Mouse (Mus musculus): ENCODE results near the gene Mpzl1. TPM values are rescaled to one million over a fixed set of nuclear protein-coding genes. Genes with fewer than 3 reads are reported as not detected.

Mpzl1 gene
- total and polyA plus RNA-seq, 2 experiments from 2014 or later, result 17.9 to 57.5 TPM

GRCm38 (mm10) chr1:165678861-165679617 is 44.7 kb upstream of the Mpzl1 start:
- Histone ChIP-seq H3K36me3 (replicated peaks; ENCODE audit: control insufficient read depth, insufficient read depth, low read length) (peaks cover 13% of the 10 kb centered on the region; the same call in 1 of the 2 replicates), H3K4me1 (ENCODE audit: control insufficient read depth, insufficient read depth) (peaks cover 78% of the 10 kb centered on the region), H3K4me3 (ENCODE audit: low read depth, low read length) (no peak overlapping the region), H3K9me3 (replicated peaks; ENCODE audit: control insufficient read depth, low read length) (no peaks in the 10 kb centered on the region), H3K27ac (ENCODE audit: low read depth) (peak overlapping the region; percentile 81; the same call in 1 of the 2 replicates), H3K27me3 (ENCODE audit: control insufficient read depth, insufficient read depth, low read length) (no peaks in the 10 kb centered on the region), H3K9ac (replicated peaks; ENCODE audit: low read depth, low read length) (no peak overlapping the region), H3K4me2 (ENCODE audit: low read depth, low read length) (no peak overlapping the region)
- DNase-seq (ENCODE audit: low spot score) (no peak), ATAC-seq (ENCODE audit: insufficient read depth, low read depth) (no peak)
- 73% methylated on average over 15 of the region's 15 CpGs for WGBS
- no peak for TF ChIP-seq EP300 (IDR thresholded peaks at IDR 0.05; ENCODE audit: low read depth)
- 0 out of 2 replicates have a peak, but pooled peaks have one; percentile 20 for TF ChIP-seq CTCF (IDR thresholded peaks at IDR 0.05; ENCODE audit: low read depth)

GRCm38 (mm10) chr1:165677558-165677957 is 43.2 kb upstream of the Mpzl1 start:
- Histone ChIP-seq H3K27me3 (ENCODE audit: control insufficient read depth, insufficient read depth, low read length) (no peaks in the 10 kb centered on the region), H3K36me3 (replicated peaks; ENCODE audit: control insufficient read depth, insufficient read depth, low read length) (peaks cover 13% of the 10 kb centered on the region; the same call in 1 of the 2 replicates), H3K4me3 (ENCODE audit: low read depth, low read length) (no peak overlapping the region), H3K27ac (ENCODE audit: low read depth) (peak overlapping the region; percentile 75), H3K4me1 (ENCODE audit: control insufficient read depth, insufficient read depth) (peaks cover 73% of the 10 kb centered on the region), H3K9me3 (replicated peaks; ENCODE audit: control insufficient read depth, low read length) (no peaks in the 10 kb centered on the region), H3K9ac (replicated peaks; ENCODE audit: low read depth, low read length) (peak overlapping the region; percentile 22), H3K4me2 (ENCODE audit: low read depth, low read length) (peak overlapping the region; percentile 23; the same call in 1 of the 2 replicates)
- WGBS, result 31% methylated on average over 4 of the region's 4 CpGs
- no peak for DNase-seq (ENCODE audit: low spot score)
- ATAC-seq (ENCODE audit: insufficient read depth, low read depth), result peak; percentile 43
- TF ChIP-seq EP300 (IDR thresholded peaks at IDR 0.05; ENCODE audit: low read depth) (no peak), CTCF (IDR thresholded peaks at IDR 0.05; ENCODE audit: low read depth) (no peak)

DNA sequence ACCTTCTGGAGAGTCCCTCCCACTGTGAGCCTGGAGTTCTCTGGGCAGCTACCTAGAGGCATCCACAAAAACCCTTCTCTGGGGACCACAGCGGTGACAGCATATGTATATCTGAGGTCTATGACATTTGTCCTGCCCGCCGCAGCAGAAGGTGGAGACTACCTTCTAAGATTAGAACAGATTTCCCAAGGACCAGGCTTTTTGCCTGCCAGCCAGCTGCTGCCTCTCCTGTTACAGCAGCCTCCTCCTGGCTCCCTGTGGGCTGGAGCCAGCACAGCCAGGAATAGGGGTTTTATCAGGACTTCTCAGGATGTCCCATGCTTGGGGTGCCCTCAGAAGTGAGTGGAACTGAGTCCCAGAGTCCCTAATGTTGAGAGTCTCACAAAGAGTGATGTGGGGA is 42.7 kb upstream of the Mpzl1 start:
- WGBS, result 17% methylated on average over 3 of the region's 3 CpGs

GRCm38 (mm10) chr1:165675167-165675566 is 40.8 kb upstream of the Mpzl1 start:
- H3K9ac ChIP-seq (replicated peaks; ENCODE audit: low read depth, low read length), result no peak overlapping the region
- TF ChIP-seq EP300 (IDR thresholded peaks at IDR 0.05; ENCODE audit: low read depth) (no peak), CTCF (IDR thresholded peaks at IDR 0.05; ENCODE audit: low read depth) (no peak)
- peaks cover 18% of the 10 kb centered on the region; the same call in 1 of the 2 replicates for H3K36me3 ChIP-seq (replicated peaks; ENCODE audit: control insufficient read depth, insufficient read depth, low read length)
- H3K4me1 ChIP-seq (ENCODE audit: control insufficient read depth, insufficient read depth), result peaks cover 60% of the 10 kb centered on the region
- H3K4me2 ChIP-seq (ENCODE audit: low read depth, low read length), result no peak overlapping the region
- WGBS, result 80% methylated on average over 9 of the region's 9 CpGs
- H3K9me3 ChIP-seq (replicated peaks; ENCODE audit: control insufficient read depth, low read length), result no peaks in the 10 kb centered on the region
- ATAC-seq (ENCODE audit: insufficient read depth, low read depth) (no peak), DNase-seq (ENCODE audit: low spot score) (no peak)
- no peak overlapping the region for H3K4me3 ChIP-seq (ENCODE audit: low read depth, low read length)
- H3K27ac ChIP-seq (ENCODE audit: low read depth), result no peak overlapping the region
- H3K27me3 ChIP-seq (ENCODE audit: control insufficient read depth, insufficient read depth, low read length), result no peaks in the 10 kb centered on the region

More for the DNA sequence above, 42.7 kb upstream of the Mpzl1 start:
- no peak for DNase-seq (ENCODE audit: low spot score)
- Histone ChIP-seq H3K9me3 (replicated peaks; ENCODE audit: control insufficient read depth, low read length) (no peaks in the 10 kb centered on the region), H3K4me3 (ENCODE audit: low read depth, low read length) (no peak overlapping the region), H3K9ac (replicated peaks; ENCODE audit: low read depth, low read length) (peak overlapping the region; percentile 22), H3K4me2 (ENCODE audit: low read depth, low read length) (peak overlapping the region; percentile 23), H3K27me3 (ENCODE audit: control insufficient read depth, insufficient read depth, low read length) (no peaks in the 10 kb centered on the region), H3K4me1 (ENCODE audit: control insufficient read depth, insufficient read depth) (peaks cover 71% of the 10 kb centered on the region), H3K36me3 (replicated peaks; ENCODE audit: control insufficient read depth, insufficient read depth, low read length) (peaks cover 13% of the 10 kb centered on the region; the same call in 1 of the 2 replicates), H3K27ac (ENCODE audit: low read depth) (peak overlapping the region; percentile 75)
- TF ChIP-seq EP300 (IDR thresholded peaks at IDR 0.05; ENCODE audit: low read depth), result no peak
- no peak for TF ChIP-seq CTCF (IDR thresholded peaks at IDR 0.05; ENCODE audit: low read depth)
- ATAC-seq (ENCODE audit: insufficient read depth, low read depth), result peak; percentile 33; the same call in 1 of the 2 replicates

DNA sequence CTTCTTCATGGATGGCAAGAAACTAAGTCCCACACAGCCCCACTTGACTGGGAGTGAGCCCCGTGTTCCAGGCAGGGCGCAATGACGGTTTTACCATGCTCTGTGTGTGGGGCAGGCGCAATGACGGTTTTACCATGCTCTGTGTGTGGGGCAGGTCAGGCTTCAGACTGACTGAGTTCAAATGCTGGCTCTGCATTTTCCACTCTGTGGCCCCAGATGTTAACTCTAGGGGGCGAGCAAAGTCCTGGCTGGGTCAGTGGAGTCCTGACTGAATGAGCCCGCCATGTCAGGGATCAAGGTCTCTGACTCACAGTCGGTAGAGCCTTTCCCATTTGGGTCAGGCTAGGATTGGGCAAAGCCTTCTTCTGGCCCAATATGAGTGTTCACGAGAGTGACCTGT is 38.0 kb upstream of the Mpzl1 start:
- DNase-seq (ENCODE audit: low spot score) (no peak), ATAC-seq (ENCODE audit: insufficient read depth, low read depth) (no peak)
- Histone ChIP-seq H3K4me1 (ENCODE audit: control insufficient read depth, insufficient read depth) (peaks cover 62% of the 10 kb centered on the region), H3K27ac (ENCODE audit: low read depth) (no peak overlapping the region), H3K4me2 (ENCODE audit: low read depth, low read length) (no peak overlapping the region), H3K9ac (replicated peaks; ENCODE audit: low read depth, low read length) (no peak overlapping the region), H3K36me3 (replicated peaks; ENCODE audit: control insufficient read depth, insufficient read depth, low read length) (peaks cover 9% of the 10 kb centered on the region; the same call in 1 of the 2 replicates), H3K9me3 (replicated peaks; ENCODE audit: control insufficient read depth, low read length) (no peaks in the 10 kb centered on the region), H3K4me3 (ENCODE audit: low read depth, low read length) (no peak overlapping the region), H3K27me3 (ENCODE audit: control insufficient read depth, insufficient read depth, low read length) (no peaks in the 10 kb centered on the region)
- no peak for TF ChIP-seq EP300 (IDR thresholded peaks at IDR 0.05; ENCODE audit: low read depth)
- peak; percentile 28 for TF ChIP-seq CTCF (IDR thresholded peaks at IDR 0.05; ENCODE audit: low read depth)
- 71% methylated on average over 9 of the region's 9 CpGs for WGBS
